Mouse (Mus musculus) CH12.LX (cell line): ENCODE data around the gene AI464131. TPM values are rescaled to one million over a fixed set of nuclear protein-coding genes. Genes with fewer than 3 reads are reported as not detected.

Experiments
- DNase-seq: peaks from one replicate; pipeline ENCODE4 v3.0.0-alpha.2; 2013; ENCODE audit errors: extremely low read depth
- H3K27ac ChIP-seq: 2 replicates; pipeline ENCODE4 v1.5.1; 2012; ENCODE audit warnings: low read depth, mild to moderate bottlenecking, control low read depth, moderate library complexity; ENCODE audit not compliant: insufficient read depth
- H3K27me3 ChIP-seq: replicated peaks from 2 replicates; pipeline ENCODE3; 2012; ENCODE audit warnings: inconsistent platforms
- H3K36me3 ChIP-seq, 2 experiments: replicated peaks in 1 of 2; 2 replicates each; pipeline versions ENCODE3 to v1.6.1; 2012; ENCODE audit warnings: inconsistent platforms in 1 of 2, low read length in 1 of 2, mild to moderate bottlenecking in 1 of 2, mixed read lengths in 1 of 2, moderate library complexity in 1 of 2; ENCODE audit not compliant: control insufficient read depth in 1 of 2, insufficient read depth in 1 of 2
- H3K4me1 ChIP-seq, 2 experiments: 2 replicates each; pipeline ENCODE4 v1.6.1; 2012; ENCODE audit warnings: inconsistent platforms in 1 of 2, moderate library complexity in 1 of 2; ENCODE audit not compliant: insufficient read depth in 2 of 2, control insufficient read depth in 1 of 2
- H3K4me2 ChIP-seq: 2 replicates; pipeline ENCODE4 v1.6.1; 2012; ENCODE audit warnings: low read depth, mild to moderate bottlenecking, control low read depth; ENCODE audit not compliant: poor library complexity, insufficient read depth, severe bottlenecking
- H3K4me3 ChIP-seq, 3 experiments: fragments of 150-350 bp in 1 of 3; sonication (generic) in 1 of 3; replicated peaks in 1 of 3; 2 replicates each; pipeline versions ENCODE3 to v1.5.1; 2011 to 2012; ENCODE audit warnings: low read depth in 2 of 3, low read length in 2 of 3, mild to moderate bottlenecking in 2 of 3, moderate library complexity in 2 of 3, control low read depth in 1 of 3, improper control_type of control experiment in 1 of 3, inconsistent platforms in 1 of 3, mixed read lengths in 1 of 3; ENCODE audit not compliant: poor library complexity in 1 of 3
- H3K79me2 ChIP-seq: replicated peaks from 2 replicates; pipeline ENCODE4 v1.6.1; 2012; ENCODE audit warnings: mild to moderate bottlenecking, moderate library complexity; ENCODE audit not compliant: control insufficient read depth, poor library complexity, insufficient read depth, severe bottlenecking; ENCODE audit errors: extremely low read depth
- H3K9ac ChIP-seq: 2 replicates; pipeline ENCODE4 v1.6.1; 2012; ENCODE audit warnings: low read depth, mild to moderate bottlenecking, control low read depth, moderate library complexity; ENCODE audit not compliant: insufficient read depth
- H3K9me3 ChIP-seq: replicated peaks from 2 replicates; pipeline ENCODE3; 2012; ENCODE audit warnings: low read length, inconsistent platforms, mixed read lengths
- BHLHE40 ChIP-seq: IDR thresholded peaks from 2 replicates; pipeline ENCODE4 v1.6.1; 2011; ENCODE audit warnings: mild to moderate bottlenecking, low read depth, low read length, improper control_type of control experiment
- ELF1 ChIP-seq: IDR thresholded peaks from 2 replicates; pipeline ENCODE4 v1.6.1; 2014; ENCODE audit warnings: low read depth, mild to moderate bottlenecking, inconsistent platforms, low read length, improper control_type of control experiment
- EP300 ChIP-seq: IDR thresholded peaks from 2 replicates; pipeline ENCODE4 v1.6.1; 2011; ENCODE audit warnings: low read length, improper control_type of control experiment
- ETS1 ChIP-seq: conservative IDR thresholded peaks from 2 replicates; pipeline ENCODE4 v1.6.1; 2012; ENCODE audit warnings: low read depth, mild to moderate bottlenecking, inconsistent platforms, low read length, improper control_type of control experiment, moderate library complexity
- HCFC1 ChIP-seq: IDR thresholded peaks from 2 replicates; pipeline ENCODE4 v1.6.1; 2012; ENCODE audit warnings: low read depth, mild to moderate bottlenecking, inconsistent platforms, low read length, improper control_type of control experiment
- IRF4 ChIP-seq: IDR thresholded peaks from 2 replicates; pipeline ENCODE4 v1.6.1; 2014; ENCODE audit warnings: low read depth, mild to moderate bottlenecking, inconsistent platforms, low read length, improper control_type of control experiment
- KAT2A ChIP-seq: IDR thresholded peaks from 2 replicates; pipeline ENCODE4 v1.6.1; 2012; ENCODE audit warnings: low read length, improper control_type of control experiment, inconsistent platforms; ENCODE audit not compliant: insufficient replicate concordance
- MAFK ChIP-seq: IDR thresholded peaks from 2 replicates; pipeline ENCODE4 v1.6.1; 2011; ENCODE audit warnings: low read length, improper control_type of control experiment; ENCODE audit not compliant: insufficient replicate concordance
- MAX ChIP-seq: IDR thresholded peaks from 2 replicates; pipeline ENCODE4 v1.6.1; 2011; ENCODE audit warnings: low read length, improper control_type of control experiment
- MAZ ChIP-seq: IDR thresholded peaks from 2 replicates; pipeline ENCODE4 v1.6.1; 2012; ENCODE audit warnings: low read depth, mild to moderate bottlenecking, inconsistent platforms, low read length, improper control_type of control experiment, moderate library complexity
- MXI1 ChIP-seq: IDR thresholded peaks from 2 replicates; pipeline ENCODE4 v1.6.1; 2011; ENCODE audit warnings: mild to moderate bottlenecking, low read depth, low read length, improper control_type of control experiment
- NRF1 ChIP-seq: IDR thresholded peaks from 2 replicates; pipeline ENCODE4 v1.6.1; 2014; ENCODE audit warnings: low read depth, mild to moderate bottlenecking, inconsistent platforms, low read length, improper control_type of control experiment, moderate library complexity
- RAD21 ChIP-seq: IDR thresholded peaks from 2 replicates; pipeline ENCODE4 v1.6.1; 2011; ENCODE audit warnings: low read depth, mild to moderate bottlenecking, low read length, improper control_type of control experiment, moderate library complexity
- SIN3A ChIP-seq: IDR thresholded peaks from 2 replicates; pipeline ENCODE4 v1.6.1; 2012; ENCODE audit warnings: low read length, improper control_type of control experiment, inconsistent platforms
- SMC3 ChIP-seq: IDR thresholded peaks from 2 replicates; pipeline ENCODE4 v1.6.1; 2011; ENCODE audit warnings: low read depth, low read length, improper control_type of control experiment
- TCF12 ChIP-seq: IDR thresholded peaks from 2 replicates; pipeline ENCODE4 v1.6.1; 2014; ENCODE audit warnings: low read depth, mild to moderate bottlenecking, inconsistent platforms, low read length, improper control_type of control experiment
- UBTF ChIP-seq: IDR thresholded peaks from 2 replicates; pipeline ENCODE4 v1.6.1; 2012; ENCODE audit warnings: low read depth, mild to moderate bottlenecking, inconsistent platforms, low read length, improper control_type of control experiment, moderate library complexity
- USF2 ChIP-seq: conservative IDR thresholded peaks from 2 replicates; pipeline ENCODE4 v1.6.1; 2011; ENCODE audit warnings: low read depth, low read length, improper control_type of control experiment
- ZKSCAN1 ChIP-seq: IDR thresholded peaks from 2 replicates; pipeline ENCODE4 v1.6.1; 2012; ENCODE audit warnings: low read depth, inconsistent platforms, low read length, improper control_type of control experiment, borderline replicate concordance
- dilution Hi-C: fragments of 300-500 bp; cut with MboI; formaldehyde crosslinking; loops from 2 replicates; pipeline ENCODE4 v1.14.3; 2020; ENCODE audit warnings: low sequenced_read_pairs; ENCODE audit not compliant: extremely low pct_unique_long_range_greater_than_20kb, extremely low pct_ligation_motif_present
- in situ Hi-C: fragments of 300-500 bp; cut with MboI; formaldehyde crosslinking; loops from 3 replicates; pipeline ENCODE4 v1.14.3; 2019; ENCODE audit warnings: low sequenced_read_pairs, low pct_ligation_motif_present, low pct_unique_long_range_greater_than_20kb, mixed read lengths
- polyA plus RNA-seq: library from polyadenylated mRNA; unstranded; fragments of >175 nt; gene quantifications from 2 replicates; pipeline ENCODE4 v1.2.1, GENCODE M21; 2012; ENCODE audit warnings: low read depth; ENCODE audit not compliant: insufficient read length
- total RNA-seq, 2 experiments: library from RNA; depleted of rRNA; stranded (reverse); fragments of 300-350 nt in 1 of 2; fragments of >200 nt in 1 of 2; gene quantifications; 2 replicates each; pipeline ENCODE4 v1.2.3; 2012 to 2014

The AI464131 gene
- total and polyA plus RNA-seq, 3 experiments = 0.04 to 0.10 TPM; not detected in 1

GRCm38 (mm10) chr4:41497995-41498845, 4.7 kb downstream of the AI464131 start:
- H3K4me2 ChIP-seq = no peak overlapping the region
- H3K4me3 ChIP-seq = no peak overlapping the region
- H3K4me1 ChIP-seq = no peaks in the 10 kb centered on the region
- dilution Hi-C loops = no loop called here
- no peak overlapping the region for H3K27ac ChIP-seq
- H3K27me3 ChIP-seq = peaks cover 39% of the 10 kb centered on the region
- H3K9ac ChIP-seq = no peak overlapping the region
- TF ChIP-seq MXI1 (no peak), UBTF (no peak), SMC3 (no peak), IRF4 (no peak), MAFK (no peak), ZKSCAN1 (no peak), TCF12 (no peak), RAD21 (no peak)
- no peaks in the 10 kb centered on the region for H3K36me3 ChIP-seq
- no peak for DNase-seq
- in situ Hi-C loops = no loop called here
- H3K79me2 ChIP-seq = no peaks in the 10 kb centered on the region
- H3K9me3 ChIP-seq = peaks cover 16% of the 10 kb centered on the region

DNA sequence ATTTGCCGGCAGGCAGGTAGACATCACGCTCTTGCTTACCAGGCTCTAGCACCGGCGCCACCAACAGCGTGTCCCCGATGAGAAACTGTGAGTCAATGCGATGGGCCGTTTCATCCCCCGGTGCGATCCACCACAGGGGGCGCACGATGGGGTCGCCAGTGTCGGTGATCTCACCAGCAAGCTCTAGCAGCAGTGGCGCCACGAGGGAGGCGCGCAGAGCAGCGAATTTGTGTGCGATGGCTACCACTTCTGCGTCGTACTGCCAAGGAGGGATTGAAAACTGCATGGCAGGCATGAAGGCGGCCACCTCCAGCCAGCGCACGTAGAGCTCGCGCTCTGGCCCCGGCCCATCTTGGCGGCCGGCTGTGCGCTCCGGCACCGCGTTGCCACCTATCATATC, 5.3 kb downstream of the AI464131 start:
- no peak for DNase-seq
- Histone ChIP-seq H3K79me2 (no peaks in the 10 kb centered on the region), H3K4me2 (no peak overlapping the region), H3K4me1 (no peaks in the 10 kb centered on the region), H3K27me3 (peaks cover 37% of the 10 kb centered on the region), H3K27ac (no peak overlapping the region), H3K9ac (no peak overlapping the region), H3K36me3 (no peaks in the 10 kb centered on the region), H3K9me3 (peaks cover 14% of the 10 kb centered on the region), H3K4me3 (no peak overlapping the region)
- in situ Hi-C loops (no loop called here), dilution Hi-C loops (no loop called here)
- TF ChIP-seq EP300 = no peak
- TF ChIP-seq ZKSCAN1 = no peak
- TF ChIP-seq SIN3A = no peak
- no peak for TF ChIP-seq MAX
- no peak for TF ChIP-seq ETS1
- TF ChIP-seq ELF1 = no peak
- TF ChIP-seq NRF1 = no peak
- TF ChIP-seq KAT2A = no peak
- TF ChIP-seq HCFC1 = no peak
- TF ChIP-seq MAZ = no peak
- TF ChIP-seq USF2 = no peak
- no peak for TF ChIP-seq BHLHE40
